Mouse (Mus musculus) left cerebral cortex, adult 2 months (tissue): ENCODE measurements at regions not wholly inside any gene's neighbourhood (a gene's known extent, or its start where the extent isn't known, plus 50 kb on each side); places are given as distances from the start of the nearest gene placed in this dataset.

Experiments used
- DNase-seq, 2 experiments: peaks; one replicate each; pipeline ENCODE4 v3.0.0; 2021 to 2022; ENCODE audit warnings: low spot score in 2 of 2, mixed read lengths in 1 of 2; ENCODE audit errors: extremely low spot score in 1 of 2
- H3K27ac ChIP-seq: fragments of 200-600 bp; 2 replicates; pipeline ENCODE4 v1.8.1; 2022
- H3K4me3 ChIP-seq: fragments of 200-600 bp; 2 replicates; pipeline ENCODE4 v1.8.1; 2022
- CTCF ChIP-seq: fragments of 200-600 bp; IDR thresholded peaks from 2 replicates; pipeline ENCODE4 v1.8.1; 2022; ENCODE audit warnings: antibody characterized with exemption, mild to moderate bottlenecking, moderate library complexity
- intact Hi-C: fragments of 180-260 bp; cut with DNase I; formaldehyde crosslinking; loops from one replicate; pipeline ENCODE4 v1.15.1; 2025

- no peak for TF ChIP-seq CTCF
- Histone ChIP-seq H3K4me3 (no peak overlapping the region), H3K27ac (no peak overlapping the region)
- intact Hi-C loops = no loop called here
- no peak for DNase-seq
Measured at GRCm38 (mm10) chr15:59804394-59804793, 212.0 kb downstream of the 4933412E24Rik start.

- H3K4me3 ChIP-seq = no peak overlapping the region
- no peak for TF ChIP-seq CTCF
- H3K27ac ChIP-seq = no peak overlapping the region
- DNase-seq = no peak
- intact Hi-C loops = no loop called here
Measured at GRCm38 (mm10) chr15:59802276-59802675, 214.1 kb downstream of the 4933412E24Rik start.

- no peak overlapping the region for H3K4me3 ChIP-seq
- no peak overlapping the region for H3K27ac ChIP-seq
- DNase-seq = no peak
- TF ChIP-seq CTCF = no peak
- intact Hi-C loops = no loop called here
Measured at GRCm38 (mm10) chr15:59799124-59799815, 217.1 kb downstream of the 4933412E24Rik start.

GRCm38 (mm10) chr15:59798486-59798885 lies 217.9 kb downstream of the 4933412E24Rik start:
- H3K27ac ChIP-seq = no peak overlapping the region
- no peak overlapping the region for H3K4me3 ChIP-seq
- TF ChIP-seq CTCF = no peak
- peak in 1 of 2 experiments; percentile 21 for DNase-seq
- intact Hi-C loops = no loop called here

- H3K4me3 ChIP-seq = no peak overlapping the region
- no peak for TF ChIP-seq CTCF
- no peak overlapping the region for H3K27ac ChIP-seq
- peak; percentile 18 to 26 for DNase-seq
- intact Hi-C loops = no loop called here
Measured at GRCm38 (mm10) chr15:59795717-59796116, 220.7 kb downstream of the 4933412E24Rik start.

- no peak for TF ChIP-seq CTCF
- DNase-seq = no peak
- H3K27ac ChIP-seq = no peak overlapping the region
- no peak overlapping the region for H3K4me3 ChIP-seq
- intact Hi-C loops = no loop called here
Measured at GRCm38 (mm10) chr15:59794871-59795270, 221.5 kb downstream of the 4933412E24Rik start.

- no peak for DNase-seq
- intact Hi-C loops = no loop called here
- no peak for TF ChIP-seq CTCF
- no peak overlapping the region for H3K27ac ChIP-seq
- H3K4me3 ChIP-seq = no peak overlapping the region
Measured at GRCm38 (mm10) chr15:59786706-59787425, 229.5 kb downstream of the 4933412E24Rik start.

- TF ChIP-seq CTCF = no peak
- intact Hi-C loops = no loop called here
- DNase-seq = no peak
- Histone ChIP-seq H3K27ac (no peak overlapping the region), H3K4me3 (no peak overlapping the region)
Measured at GRCm38 (mm10) chr15:59785981-59786380, 230.4 kb downstream of the 4933412E24Rik start.

- H3K4me3 ChIP-seq = no peak overlapping the region
- no peak for TF ChIP-seq CTCF
- H3K27ac ChIP-seq = no peak overlapping the region
- intact Hi-C loops = no loop called here
- DNase-seq = no peak
Measured at GRCm38 (mm10) chr15:59784556-59784929, 231.9 kb downstream of the 4933412E24Rik start.

GRCm38 (mm10) chr15:59783782-59784555 lies 232.4 kb downstream of the 4933412E24Rik start:
- no peak overlapping the region for H3K27ac ChIP-seq
- no peak for DNase-seq
- no peak for TF ChIP-seq CTCF
- no peak overlapping the region for H3K4me3 ChIP-seq
- intact Hi-C loops = no loop called here

GRCm38 (mm10) chr15:59783393-59783781 lies 233.0 kb downstream of the 4933412E24Rik start:
- Histone ChIP-seq H3K4me3 (no peak overlapping the region), H3K27ac (no peak overlapping the region)
- intact Hi-C loops = no loop called here
- DNase-seq = no peak
- no peak for TF ChIP-seq CTCF

- TF ChIP-seq CTCF = no peak
- intact Hi-C loops = no loop called here
- no peak overlapping the region for H3K27ac ChIP-seq
- DNase-seq = no peak
- no peak overlapping the region for H3K4me3 ChIP-seq
Measured at GRCm38 (mm10) chr15:59780506-59780905, 235.9 kb downstream of the 4933412E24Rik start.
